Mouse (Mus musculus): ENCODE results near the gene Dmrtb1. TPM values are rescaled to one million over a fixed set of nuclear protein-coding genes. Genes with fewer than 3 reads are reported as not detected.

Gene Dmrtb1
- total RNA-seq, 2 experiments from 2014 or later = not detected

DNA sequence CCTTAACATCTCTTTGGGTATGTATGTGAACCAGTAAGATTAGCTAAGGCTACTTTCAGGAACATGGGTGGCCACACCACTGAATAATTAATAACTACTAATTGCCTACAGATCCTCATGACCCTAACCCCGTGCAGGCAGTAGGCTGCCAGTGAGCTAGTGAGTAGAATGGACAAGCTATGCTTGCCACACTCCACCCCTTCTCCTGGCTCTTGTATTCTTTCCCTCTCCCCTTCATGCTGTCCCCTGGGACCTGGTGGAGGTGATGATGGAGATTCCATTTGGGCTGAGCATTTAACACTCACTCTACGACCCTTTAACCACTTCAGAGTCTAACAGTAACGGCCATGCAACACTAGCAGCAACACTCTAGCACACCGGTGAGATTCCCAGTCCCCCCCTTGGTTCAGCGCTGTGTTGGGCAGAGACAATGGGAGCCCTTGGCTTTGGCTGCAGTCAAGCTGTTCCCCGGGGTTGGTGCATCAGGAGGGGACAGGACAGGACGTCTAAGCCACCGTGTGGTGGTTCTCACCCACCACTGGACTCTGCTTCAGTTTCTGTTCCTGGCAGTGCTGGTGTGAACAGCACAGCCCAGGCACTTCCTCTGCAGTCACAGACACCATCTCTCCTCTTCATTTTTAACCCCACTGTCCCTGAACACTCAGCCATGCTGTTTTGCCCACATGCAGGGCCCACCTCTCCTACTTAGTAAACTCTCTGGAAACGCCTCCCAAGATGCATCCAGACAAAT, 2.8 kb downstream of the Dmrtb1 start:
- no peak for DNase-seq

DNA sequence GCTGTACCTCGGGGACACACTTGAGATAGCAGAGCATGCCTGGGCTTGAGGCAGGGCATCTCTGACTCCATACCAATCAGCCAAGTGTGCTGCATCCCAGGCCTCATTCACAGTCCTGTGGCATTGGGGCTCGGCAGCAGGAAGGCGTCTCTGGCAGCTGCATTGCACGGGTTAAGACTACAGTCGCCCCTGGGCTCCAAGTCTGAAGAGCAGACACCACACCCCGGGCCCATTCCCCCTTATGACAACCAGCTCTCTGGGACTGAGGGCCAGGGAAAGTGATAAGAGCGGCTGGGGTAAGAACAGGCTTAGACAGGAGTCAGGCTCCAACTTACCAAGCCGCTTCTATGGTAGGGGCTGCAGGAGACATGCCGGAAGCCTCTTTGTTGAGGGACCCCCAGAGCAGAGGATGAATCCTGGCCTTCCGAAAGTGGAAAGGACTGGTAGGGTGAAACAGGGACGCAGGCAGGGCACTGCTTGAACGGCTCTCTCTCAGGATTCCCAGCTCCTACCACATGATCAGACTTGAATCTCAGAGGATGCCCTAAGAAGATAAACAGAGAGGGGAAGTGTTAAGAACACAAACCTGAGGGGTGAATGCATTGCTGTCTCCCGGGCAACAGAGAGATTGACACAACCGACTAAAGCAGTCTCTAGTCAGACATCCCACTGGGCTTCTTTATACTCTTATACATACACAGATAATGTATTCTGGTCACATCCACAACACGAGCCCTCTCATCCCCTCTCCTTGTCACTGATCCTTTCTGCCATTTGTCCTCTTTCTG, 3.5 kb downstream of the Dmrtb1 start:
- no peak for DNase-seq

DNA sequence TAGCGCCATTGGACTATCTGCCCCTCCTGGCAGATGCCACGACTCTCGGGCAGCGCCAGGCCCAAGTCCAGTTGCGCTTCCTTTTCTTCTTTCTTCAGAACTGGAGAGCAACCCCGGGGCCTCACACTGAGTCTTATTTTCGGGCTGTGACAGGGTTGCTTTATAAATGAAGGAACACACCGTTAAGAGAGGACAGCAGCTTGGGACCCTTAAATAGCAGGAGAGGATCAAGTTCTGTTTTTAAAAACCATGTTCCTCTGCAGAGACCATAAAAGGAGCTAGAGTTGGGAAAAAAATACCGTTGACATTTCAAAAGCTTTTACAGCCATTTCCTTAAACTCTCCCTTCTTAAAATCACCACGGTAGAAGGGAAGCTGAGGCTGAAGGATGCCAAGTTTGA, 8.4 kb downstream of the Dmrtb1 start:
- DNase-seq = no peak

- no peak for DNase-seq
These were observed 9.7 kb downstream of the Dmrtb1 start for GRCm38 (mm10) chr4:107674322-107674644.

DNA sequence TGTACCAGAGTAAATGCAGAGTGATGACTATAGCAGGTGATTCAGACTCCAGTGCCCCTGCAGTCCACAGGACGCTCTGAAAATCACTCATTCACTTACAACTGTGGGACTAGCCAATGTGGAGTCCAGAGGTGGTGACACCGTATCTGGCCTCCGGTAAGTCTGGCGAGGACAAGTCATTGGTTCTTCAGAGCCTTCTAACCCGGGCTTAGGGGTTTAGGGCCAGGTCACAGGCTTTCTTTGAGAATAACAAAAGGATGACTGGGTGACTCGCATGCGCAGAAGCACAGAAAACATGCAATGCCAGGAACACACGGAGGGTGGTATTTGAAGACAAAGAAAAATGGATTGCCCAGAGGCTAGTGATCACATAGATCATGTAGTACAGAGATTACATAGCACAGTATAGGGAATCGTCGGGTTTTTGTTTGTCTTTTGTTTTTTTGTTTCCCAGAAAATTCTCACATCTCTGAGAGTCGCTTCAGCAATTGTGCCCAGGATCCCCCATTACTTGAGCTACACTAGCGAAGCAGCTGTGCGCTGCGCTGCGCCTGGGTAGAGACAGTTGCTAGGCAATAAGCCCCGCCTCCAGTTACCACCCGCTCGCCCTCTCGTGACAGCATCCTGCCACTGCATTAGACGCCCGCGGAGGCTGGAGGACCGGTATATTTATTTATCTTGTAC, 10.2 kb downstream of the Dmrtb1 start:
- peak; percentile 58 to 69 for DNase-seq

DNA sequence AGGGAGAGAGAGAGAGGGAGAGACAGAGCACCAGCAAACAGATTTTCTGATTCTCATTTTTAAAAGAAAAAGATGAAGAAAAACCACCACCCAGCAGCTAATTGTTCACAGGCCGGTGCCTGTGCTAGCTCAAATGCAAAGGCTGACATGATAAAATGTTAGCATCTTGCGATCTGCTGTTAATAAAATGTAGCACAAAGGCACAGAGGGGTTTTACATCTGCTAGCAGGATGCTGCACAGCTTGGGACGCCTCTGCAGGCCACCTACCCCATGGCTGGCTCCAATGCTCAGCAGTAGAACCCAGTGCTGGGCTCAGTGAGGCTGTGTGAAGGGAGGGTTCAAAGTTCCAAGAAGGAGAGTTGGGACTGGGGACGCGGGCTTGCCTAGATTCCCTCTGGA, 13.3 kb downstream of the Dmrtb1 start:
- no peak for DNase-seq

DNA sequence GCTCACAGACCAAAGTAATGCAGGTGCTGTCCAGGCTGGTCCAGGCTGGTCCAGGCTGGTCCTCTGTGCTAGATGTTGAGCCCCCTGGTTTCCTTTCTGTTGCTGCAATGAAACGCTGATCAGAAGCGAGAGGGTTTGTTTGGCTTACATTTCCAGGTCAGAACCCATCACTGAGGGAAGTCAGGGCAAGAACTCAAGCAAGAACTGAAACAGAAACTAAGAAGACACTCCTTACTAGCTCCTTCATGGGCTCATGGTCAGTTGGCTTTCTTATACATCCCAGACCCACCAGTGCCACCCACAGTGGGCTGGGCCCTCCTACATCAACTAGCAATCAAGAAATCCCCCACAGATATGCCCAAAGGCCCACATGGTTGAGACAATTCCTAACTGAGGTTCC, 15.5 kb downstream of the Dmrtb1 start:
- no peak for DNase-seq

DNA sequence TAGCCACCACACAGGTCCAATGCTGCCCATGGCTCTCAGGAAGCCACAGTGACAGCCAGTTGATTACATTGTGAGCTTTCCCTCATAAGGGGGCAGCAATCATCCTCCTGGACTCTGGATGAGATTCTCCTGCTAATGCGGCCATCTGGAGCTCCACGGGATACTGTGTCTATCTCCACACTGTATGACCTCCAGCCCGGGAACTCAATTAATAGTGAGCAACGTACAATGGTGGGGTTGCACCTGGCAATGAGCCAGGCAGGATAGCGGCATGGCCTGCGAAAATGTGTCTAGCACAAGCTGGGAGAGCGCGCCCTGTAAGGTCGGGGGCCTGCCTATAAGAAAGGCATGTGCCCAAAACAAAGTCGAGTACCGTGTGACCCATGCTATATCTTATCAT, 23.4 kb downstream of the Dmrtb1 start:
- no peak for DNase-seq

GRCm38 (mm10) chr4:107653280-107653643, 30.8 kb downstream of the Dmrtb1 start:
- no peak for DNase-seq

DNA sequence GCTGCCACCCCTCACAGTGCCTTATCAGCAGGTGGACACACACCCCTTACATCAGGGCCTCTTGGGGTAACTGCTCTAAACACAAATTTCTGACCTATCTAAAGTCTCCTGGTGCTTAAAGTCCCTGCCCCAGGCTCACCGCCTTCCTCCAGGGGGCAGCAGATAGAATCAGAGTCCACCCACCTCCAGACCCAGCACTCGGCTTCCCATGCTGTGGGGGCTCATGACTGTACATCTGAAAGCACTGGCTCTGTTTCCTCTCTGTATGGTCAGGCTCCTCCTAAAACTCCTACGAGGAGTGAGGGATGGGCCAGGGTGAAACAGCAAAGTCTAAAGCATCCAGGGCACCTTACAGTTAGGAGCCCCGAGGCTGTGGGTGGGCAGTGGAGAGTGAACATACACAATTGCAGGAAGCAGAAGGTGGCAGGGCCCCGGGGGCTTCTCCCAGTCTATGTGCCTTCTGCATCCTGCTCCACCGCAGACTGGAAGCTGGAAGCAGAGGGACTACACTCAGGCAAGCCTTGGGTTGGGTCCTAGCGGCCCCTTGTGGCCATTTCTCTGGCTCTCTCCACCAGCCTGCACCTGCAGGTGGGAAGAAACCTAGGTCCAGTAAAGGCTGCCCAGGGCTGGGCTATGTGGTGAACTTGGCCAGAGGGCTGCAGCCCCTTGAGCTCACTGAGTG, 31.3 kb downstream of the Dmrtb1 start:
- DNase-seq = peak; percentile 44 to 74

DNA sequence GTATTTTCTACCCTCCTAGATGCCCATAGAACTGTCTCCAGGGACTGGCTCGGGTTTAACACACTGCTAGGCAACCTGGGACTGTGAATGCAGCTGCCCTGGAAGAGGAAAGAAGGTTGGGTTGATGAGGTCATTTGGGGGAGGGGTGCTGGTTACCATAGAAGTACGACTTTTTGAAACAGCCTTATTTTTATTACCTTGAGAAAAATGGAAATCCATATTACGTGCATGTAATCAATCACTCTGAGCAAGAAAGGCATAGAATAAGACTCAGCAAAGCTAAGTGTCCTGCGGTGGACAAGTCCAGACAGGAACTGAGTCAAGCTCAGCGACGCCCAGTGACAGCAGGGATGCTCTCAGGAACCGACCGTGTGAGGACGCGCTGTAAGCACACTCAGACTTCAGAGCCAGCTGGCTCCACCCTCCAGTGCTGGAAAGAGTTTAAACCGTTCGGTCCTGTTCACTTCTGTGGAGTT, 33.0 kb downstream of the Dmrtb1 start:
- DNase-seq = no peak

DNA sequence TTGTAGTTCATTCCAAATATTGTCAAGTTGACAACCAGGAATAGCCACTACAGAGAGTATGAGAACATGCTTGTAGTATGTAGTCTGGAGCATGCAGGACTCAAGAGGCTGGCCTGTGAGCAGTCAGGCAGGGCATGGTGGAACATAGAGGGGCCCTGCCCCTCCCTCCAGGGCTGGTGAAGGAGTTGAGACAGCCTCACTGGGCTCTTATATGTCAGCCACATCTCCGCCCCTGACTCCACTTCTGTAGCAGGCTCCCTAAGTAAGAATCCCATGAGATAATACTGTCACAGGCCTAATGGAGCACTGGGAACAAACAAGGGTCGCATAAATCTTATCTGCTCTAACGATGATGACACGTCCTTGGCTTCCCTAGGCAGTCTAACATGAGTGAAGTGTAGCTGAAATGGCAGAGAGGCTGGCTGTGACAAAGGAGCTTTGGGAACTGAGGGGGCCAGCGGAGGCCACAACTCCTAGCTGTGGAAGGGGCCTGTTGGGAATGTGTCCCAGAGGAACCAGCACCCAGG, 35.0 kb downstream of the Dmrtb1 start:
- DNase-seq = no peak

DNA sequence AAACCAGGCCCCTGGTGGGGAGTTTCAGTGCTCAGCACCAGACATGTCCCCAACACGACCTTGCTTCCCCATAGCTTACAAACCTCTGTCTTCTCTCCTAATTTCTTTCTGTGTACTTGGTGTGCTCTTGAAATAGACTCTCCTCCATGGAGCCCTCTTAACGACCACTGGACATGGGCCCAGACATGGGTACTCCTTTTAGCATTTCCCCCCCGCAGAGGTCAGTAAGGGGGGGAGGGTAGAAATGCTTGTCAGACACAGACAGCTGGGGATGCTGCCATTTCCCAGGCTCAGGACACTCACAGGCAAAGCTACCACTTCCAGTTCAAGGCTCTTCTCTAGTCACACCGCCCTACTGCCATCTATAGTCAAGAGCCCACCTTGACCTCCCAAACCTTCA, 42.4 kb downstream of the Dmrtb1 start:
- DNase-seq = no peak

- DNase-seq = no peak
These were observed 45.7 kb downstream of the Dmrtb1 start for GRCm38 (mm10) chr4:107638303-107638702.

GRCm38 (mm10) chr4:107637670-107638069, 46.4 kb downstream of the Dmrtb1 start:
- DNase-seq = peak in 1 of 2 experiments; percentile 59

- no peak for DNase-seq
These were observed 47.9 kb downstream of the Dmrtb1 start for GRCm38 (mm10) chr4:107636099-107636498.

- DNase-seq = no peak
These were observed 49.4 kb downstream of the Dmrtb1 start for GRCm38 (mm10) chr4:107634631-107635030.

- DNase-seq = peak in 1 of 2 experiments; percentile 14
These were observed 55.1 kb downstream of the Dmrtb1 start for GRCm38 (mm10) chr4:107628921-107629411.

- DNase-seq = no peak
These were observed 55.8 kb downstream of the Dmrtb1 start for GRCm38 (mm10) chr4:107628226-107628625.
